Mouse (Mus musculus) embryonic fibroblast, embryonic 13.5 days (primary cell): ENCODE measurements at regions not wholly inside any gene's neighbourhood (a gene's known extent, or its start where the extent isn't known, plus 50 kb on each side); places are given as distances from the start of the nearest gene placed in this dataset.

ENCODE experiments used
- CTCF ChIP-seq: IDR thresholded peaks from 2 replicates; pipeline ENCODE4 v1.5.1; 2011; ENCODE audit warnings: mild to moderate bottlenecking, control low read depth, low read length, moderate library complexity, borderline replicate concordance; ENCODE audit not compliant: insufficient read depth
- POLR2A ChIP-seq: IDR thresholded peaks from 2 replicates; pipeline ENCODE4 v1.6.1; 2011; ENCODE audit warnings: low read depth, mild to moderate bottlenecking, control low read depth, low read length, moderate library complexity

GRCm38 (mm10) chr16:50799145-50799794 lies 208.3 kb upstream of the Ccdc54 start:
- peak; percentile 70; the same call in 1 of the 2 replicates for TF ChIP-seq CTCF
- TF ChIP-seq POLR2A: no peak
